Mouse (Mus musculus): ENCODE measurements around the gene Gstm6. TPM values are rescaled to one million over a fixed set of nuclear protein-coding genes. Genes with fewer than 3 reads are reported as not detected.
"Not testable (repeated sequence)": the region's sequence is repeated elsewhere in the genome, so short reads cannot be mapped to it uniquely, and the experiment has no call there.

Gstm6 gene
- polyA plus RNA-seq, 1 experiment from 2014 or later: 8.8 TPM

DNA sequence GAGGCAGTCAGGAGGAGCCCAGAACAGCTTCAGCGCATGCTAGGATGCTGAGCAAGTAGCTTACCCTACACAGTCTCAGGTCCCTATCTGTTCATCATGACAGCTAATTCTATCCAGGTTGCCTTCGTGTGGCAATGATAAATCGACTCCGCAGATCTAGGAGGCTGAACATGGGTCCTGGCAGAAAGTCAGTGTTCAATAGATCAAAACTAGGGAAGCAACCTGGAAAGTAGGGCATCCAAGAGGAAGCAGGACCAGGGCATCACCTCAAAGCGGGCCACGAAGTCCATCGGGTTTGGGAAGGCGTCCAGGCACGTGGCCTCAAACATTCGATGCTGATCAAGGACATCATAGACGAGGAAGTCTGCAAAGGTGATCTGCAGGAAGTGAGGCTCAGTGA lies 7.0 kb upstream of the Gstm6 start:
- TF ChIP-seq CTCF (IDR thresholded peaks at IDR 0.05; ENCODE audit: low read depth): no peak
- DNase-seq (ENCODE audit: low spot score): no peak
- Histone ChIP-seq H3K4me2 (ENCODE audit: low read length) (no peak overlapping the region), H3K4me1 (replicated peaks; ENCODE audit: insufficient read depth, low read length) (no peaks in the 10 kb centered on the region), H3K36me3 (ENCODE audit: insufficient read depth, low read length) (no peaks in the 10 kb centered on the region), H3K27me3 (ENCODE audit: insufficient read depth, low read length) (no peaks in the 10 kb centered on the region), H3K9ac (ENCODE audit: low read depth, low read length) (no peak overlapping the region), H3K27ac (no peak overlapping the region), H3K9me3 (replicated peaks; ENCODE audit: low read length) (no peaks in the 10 kb centered on the region), H3K4me3 (replicated peaks; ENCODE audit: low read depth, low read length) (no peak overlapping the region)
- ATAC-seq (replicated peaks; ENCODE audit: low FRiP score, low read depth): no peak
- WGBS: 84% methylated on average over 11 of the region's 11 CpGs

DNA sequence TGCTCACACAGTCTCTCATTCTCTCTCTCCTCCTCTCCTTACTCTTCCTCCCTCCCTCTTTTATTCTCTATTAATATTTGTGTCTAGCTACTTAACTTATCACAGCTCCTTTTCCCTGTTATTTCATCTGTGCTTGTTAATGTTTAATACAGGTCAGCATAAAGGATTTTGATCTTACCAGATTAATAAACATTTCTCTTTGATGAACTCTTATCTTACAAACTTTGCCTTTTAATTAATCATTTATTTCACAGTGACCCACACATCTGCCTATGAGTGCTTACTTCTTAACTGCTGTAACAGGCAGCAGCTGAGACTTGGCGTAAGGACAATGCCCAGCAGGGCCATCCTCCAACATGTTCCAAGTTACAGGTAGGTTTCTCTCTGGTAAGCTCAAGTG lies 5.9 kb upstream of the Gstm6 start:
- not testable (repeated sequence) for H3K4me3 ChIP-seq (replicated peaks; ENCODE audit: low read depth, low read length); ATAC-seq (replicated peaks; ENCODE audit: low FRiP score, low read depth); H3K27me3 ChIP-seq (ENCODE audit: insufficient read depth, low read length); H3K9me3 ChIP-seq (replicated peaks; ENCODE audit: low read length); H3K4me2 ChIP-seq (ENCODE audit: low read length); H3K9ac ChIP-seq (ENCODE audit: low read depth, low read length); H3K27ac ChIP-seq; DNase-seq (ENCODE audit: low spot score); H3K36me3 ChIP-seq (ENCODE audit: insufficient read depth, low read length); H3K4me1 ChIP-seq (replicated peaks; ENCODE audit: insufficient read depth, low read length)
- 88% methylated on average over 1 of the region's 1 CpGs for WGBS

DNA sequence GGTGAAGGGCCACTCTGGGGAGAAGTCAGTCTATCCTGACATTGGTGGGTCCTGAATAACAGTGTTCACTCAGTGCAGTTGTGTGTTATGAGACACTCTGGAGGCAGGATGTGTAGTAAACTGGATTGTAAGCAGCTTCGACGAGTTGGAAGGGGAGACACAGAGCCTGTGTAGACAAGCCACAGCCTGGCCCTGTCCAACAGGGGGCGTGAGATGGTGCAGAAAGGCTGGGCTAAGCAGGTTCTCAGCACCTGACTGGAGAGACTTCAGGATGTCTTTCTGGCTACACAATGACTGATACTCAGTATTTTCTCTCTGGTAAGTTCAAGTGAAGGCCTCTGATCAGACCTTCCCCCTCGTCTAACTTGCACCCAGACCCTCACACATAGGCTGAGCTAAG lies 2.2 kb upstream of the Gstm6 start:
- no peak overlapping the region for H3K4me3 ChIP-seq (replicated peaks; ENCODE audit: low read depth, low read length)
- no peaks in the 10 kb centered on the region for H3K9me3 ChIP-seq (replicated peaks; ENCODE audit: low read length)
- no peak for ATAC-seq (replicated peaks; ENCODE audit: low FRiP score, low read depth)
- H3K27me3 ChIP-seq (ENCODE audit: insufficient read depth, low read length): no peaks in the 10 kb centered on the region
- no peak overlapping the region for H3K27ac ChIP-seq
- no peak overlapping the region for H3K4me2 ChIP-seq (ENCODE audit: low read length)
- H3K9ac ChIP-seq (ENCODE audit: low read depth, low read length): no peak overlapping the region
- no peak for DNase-seq (ENCODE audit: low spot score)
- H3K36me3 ChIP-seq (ENCODE audit: insufficient read depth, low read length): no peaks in the 10 kb centered on the region
- peak; percentile 29; the same call in 1 of the 2 replicates for TF ChIP-seq CTCF (IDR thresholded peaks at IDR 0.05; ENCODE audit: low read depth)
- 65% methylated on average over 4 of the region's 4 CpGs for WGBS
- H3K4me1 ChIP-seq (replicated peaks; ENCODE audit: insufficient read depth, low read length): 0 out of 2 replicates have a peak, but pooled peaks cover 4% of the 10 kb centered on the region

DNA sequence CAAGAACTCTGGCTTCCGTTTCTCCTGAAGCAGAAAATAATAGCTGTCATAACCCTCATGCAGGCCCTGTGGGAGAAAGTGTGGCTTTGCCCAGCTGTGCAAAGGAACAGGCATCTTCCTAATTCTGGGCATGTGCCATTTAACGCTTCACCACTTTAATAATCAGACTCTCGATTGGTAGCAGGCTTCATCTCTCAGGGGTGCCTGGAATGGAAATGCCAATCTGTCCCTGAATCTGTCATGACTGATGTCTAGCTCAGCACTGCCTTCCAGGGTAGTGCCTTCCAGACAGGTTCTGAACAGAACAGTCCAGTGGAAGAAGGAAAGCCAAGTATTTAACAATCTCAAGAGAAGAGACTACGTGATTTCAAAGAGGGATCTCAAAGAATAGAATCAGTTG lies 2.3 kb downstream of the Gstm6 start:
- WGBS: 85% methylated on average over 4 of the region's 4 CpGs
- no peaks in the 10 kb centered on the region for H3K9me3 ChIP-seq (replicated peaks; ENCODE audit: low read length)
- H3K4me2 ChIP-seq (ENCODE audit: low read length): no peak overlapping the region
- H3K9ac ChIP-seq (ENCODE audit: low read depth, low read length): no peak overlapping the region
- no peak overlapping the region for H3K4me3 ChIP-seq (replicated peaks; ENCODE audit: low read depth, low read length)
- no peaks in the 10 kb centered on the region for H3K36me3 ChIP-seq (ENCODE audit: insufficient read depth, low read length)
- ATAC-seq (replicated peaks; ENCODE audit: low FRiP score, low read depth) (no peak), DNase-seq (ENCODE audit: low spot score) (no peak)
- H3K4me1 ChIP-seq (replicated peaks; ENCODE audit: insufficient read depth, low read length): 0 out of 2 replicates have a peak, but pooled peaks cover 8% of the 10 kb centered on the region
- no peak overlapping the region for H3K27ac ChIP-seq
- TF ChIP-seq CTCF (IDR thresholded peaks at IDR 0.05; ENCODE audit: low read depth): no peak
- no peaks in the 10 kb centered on the region for H3K27me3 ChIP-seq (ENCODE audit: insufficient read depth, low read length)

DNA sequence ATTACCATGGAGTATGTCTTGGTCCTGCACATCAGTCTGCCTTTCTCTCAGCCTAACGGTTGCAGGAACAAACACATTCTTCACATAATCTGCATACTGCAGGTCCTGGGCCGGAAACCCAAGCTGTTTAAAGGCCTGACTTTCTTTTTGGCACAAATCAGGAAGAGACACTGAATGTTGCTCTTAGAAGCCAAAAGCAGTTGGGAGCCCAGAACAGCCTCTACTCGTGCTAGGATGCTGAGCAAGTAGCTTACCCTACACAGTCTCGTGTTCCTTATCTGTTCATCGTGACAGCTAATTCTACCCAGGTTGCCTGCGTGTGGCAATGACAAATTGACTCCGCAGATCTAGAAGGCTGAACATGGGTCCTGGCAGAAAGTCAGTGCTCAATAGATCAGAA lies 3.0 kb downstream of the Gstm6 start:
- ATAC-seq (replicated peaks; ENCODE audit: low FRiP score, low read depth) (no peak), DNase-seq (ENCODE audit: low spot score) (peak; percentile 45)
- no peak for TF ChIP-seq CTCF (IDR thresholded peaks at IDR 0.05; ENCODE audit: low read depth)
- H3K36me3 ChIP-seq (ENCODE audit: insufficient read depth, low read length): no peaks in the 10 kb centered on the region
- WGBS: 70% methylated on average over 7 of the region's 7 CpGs
- no peak overlapping the region for H3K4me3 ChIP-seq (replicated peaks; ENCODE audit: low read depth, low read length)
- H3K4me2 ChIP-seq (ENCODE audit: low read length): no peak overlapping the region
- H3K27ac ChIP-seq: no peak overlapping the region
- no peak overlapping the region for H3K9ac ChIP-seq (ENCODE audit: low read depth, low read length)
- H3K4me1 ChIP-seq (replicated peaks; ENCODE audit: insufficient read depth, low read length): 0 out of 2 replicates have a peak, but pooled peaks cover 8% of the 10 kb centered on the region
- no peaks in the 10 kb centered on the region for H3K27me3 ChIP-seq (ENCODE audit: insufficient read depth, low read length)
- H3K9me3 ChIP-seq (replicated peaks; ENCODE audit: low read length): no peaks in the 10 kb centered on the region

DNA sequence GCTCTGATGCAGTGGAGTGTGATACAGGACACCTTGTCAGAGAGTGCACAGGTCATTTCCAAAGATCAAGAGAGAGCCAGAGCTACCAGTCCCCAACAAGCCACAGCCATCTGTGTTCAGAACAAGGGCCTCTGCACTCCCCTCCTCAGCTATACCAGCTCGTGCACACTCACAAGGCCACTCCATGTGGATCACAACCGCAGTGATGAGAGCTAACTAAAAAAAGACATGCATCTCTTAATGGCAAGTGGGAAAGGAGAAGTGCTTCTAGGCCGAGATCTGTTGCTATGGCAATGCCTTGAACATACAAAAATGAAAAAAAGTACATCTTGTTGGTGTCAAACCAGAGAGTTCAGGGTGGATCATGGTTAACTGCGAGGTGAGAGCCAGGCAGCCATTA lies 3.7 kb downstream of the Gstm6 start:
- Histone ChIP-seq H3K9ac (ENCODE audit: low read depth, low read length) (no peak overlapping the region), H3K9me3 (replicated peaks; ENCODE audit: low read length) (no peaks in the 10 kb centered on the region), H3K4me1 (replicated peaks; ENCODE audit: insufficient read depth, low read length) (0 out of 2 replicates have a peak, but pooled peaks cover 8% of the 10 kb centered on the region), H3K27me3 (ENCODE audit: insufficient read depth, low read length) (no peaks in the 10 kb centered on the region), H3K27ac (no peak overlapping the region), H3K4me2 (ENCODE audit: low read length) (no peak overlapping the region), H3K4me3 (replicated peaks; ENCODE audit: low read depth, low read length) (no peak overlapping the region), H3K36me3 (ENCODE audit: insufficient read depth, low read length) (no peaks in the 10 kb centered on the region)
- WGBS: 84% methylated on average over 4 of the region's 4 CpGs
- no peak for ATAC-seq (replicated peaks; ENCODE audit: low FRiP score, low read depth)
- no peak for DNase-seq (ENCODE audit: low spot score)
- TF ChIP-seq CTCF (IDR thresholded peaks at IDR 0.05; ENCODE audit: low read depth): no peak

DNA sequence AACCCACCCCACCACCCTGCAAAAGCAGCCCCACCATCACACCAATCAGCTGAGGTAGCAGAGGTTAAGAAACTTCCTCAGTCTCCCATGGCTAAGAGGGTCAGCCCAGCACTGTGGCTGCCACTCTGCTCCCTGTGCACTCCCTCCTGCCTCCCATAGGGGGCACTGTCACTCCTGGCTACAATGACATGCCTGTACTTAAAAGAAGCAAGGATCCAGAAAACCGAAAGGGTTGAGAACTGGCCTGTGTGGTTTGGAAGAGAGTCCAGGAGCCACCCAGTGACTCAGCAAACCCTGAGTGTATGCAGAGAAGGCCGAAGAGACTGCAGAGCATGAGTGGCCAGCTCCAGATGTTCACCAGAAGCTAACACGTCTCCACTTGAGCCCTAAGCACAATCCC lies 4.1 kb downstream of the Gstm6 start:
- Histone ChIP-seq H3K4me2 (ENCODE audit: low read length) (no peak overlapping the region), H3K27ac (no peak overlapping the region), H3K4me1 (replicated peaks; ENCODE audit: insufficient read depth, low read length) (0 out of 2 replicates have a peak, but pooled peaks cover 8% of the 10 kb centered on the region), H3K36me3 (ENCODE audit: insufficient read depth, low read length) (no peaks in the 10 kb centered on the region), H3K27me3 (ENCODE audit: insufficient read depth, low read length) (no peaks in the 10 kb centered on the region), H3K9me3 (replicated peaks; ENCODE audit: low read length) (no peaks in the 10 kb centered on the region), H3K4me3 (replicated peaks; ENCODE audit: low read depth, low read length) (no peak overlapping the region), H3K9ac (ENCODE audit: low read depth, low read length) (no peak overlapping the region)
- peak; percentile 67 for ATAC-seq (replicated peaks; ENCODE audit: low FRiP score, low read depth)
- peak; percentile 83 for TF ChIP-seq CTCF (IDR thresholded peaks at IDR 0.05; ENCODE audit: low read depth)
- 47% methylated on average over 3 of the region's 3 CpGs for WGBS
- DNase-seq (ENCODE audit: low spot score): peak; percentile 69

Measured in kidney, postnatal 0 days (tissue).